Mouse (Mus musculus): ENCODE data around the gene Peak1.

DNA sequence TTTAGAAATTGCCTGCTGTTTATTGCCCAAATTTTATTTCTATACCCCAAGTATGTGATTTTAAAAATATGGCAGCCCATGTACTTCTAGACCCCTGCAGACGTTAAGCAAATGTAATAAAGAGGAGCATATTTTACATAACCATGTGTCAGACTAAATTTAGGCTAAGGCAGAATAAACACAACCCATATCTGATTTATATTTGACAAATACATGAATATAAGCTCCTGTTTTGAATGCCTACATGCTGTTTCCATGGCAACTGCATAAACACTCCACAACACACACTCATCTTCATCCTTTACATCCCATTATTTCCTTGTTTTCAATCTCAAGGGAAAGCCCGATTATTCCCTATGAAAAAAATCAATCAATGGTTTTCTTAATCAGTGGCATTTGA is 108.8 kb downstream of the Peak1 start:
- TF ChIP-seq CTCF (IDR thresholded peaks at IDR 0.05; ENCODE audit: extremely low read depth, insufficient read length, insufficient replicate concordance, low read depth, low read length): no peak
- TF ChIP-seq POLR2A (IDR thresholded peaks at IDR 0.05; ENCODE audit: low read depth, low read length): no peak

Data from small intestine, adult 2 months (tissue).